Comparison of ENCODE assay signal across 11 mouse cellular contexts in genomic region chr1:131972498-131973334, GRCm38 (mm10). TPM values are rescaled to one million over a fixed set of nuclear protein-coding genes. Genes with fewer than 3 reads are reported as not detected.
DNase-seq lines count a peak whose midpoint lies in the region; ATAC-seq and TF ChIP-seq lines count a peak whose summit lies in the region.
"Had no signal": no experiment of that assay in that cellular context is flagged by ENCODE, and none has a peak within 500 bp of the region (broad histone marks: within the 10 kb centered on the region; RNA-seq: fewer than 3 reads in every experiment).

No protein-coding gene starts in this region.

- 14% methylated on average over 13 of the region's 13 CpGs for WGBS in liver, adult 2 months
- 42% methylated on average over 13 of the region's 13 CpGs for WGBS in intestine, embryonic 15.5 days
- 8% methylated on average over 13 of the region's 13 CpGs for WGBS in midbrain, embryonic 14.5 days
- WGBS in thymus, adult 2 months = 87% methylated on average over 13 of the region's 13 CpGs

- TF ChIP-seq CTCF in liver, adult 2 months (IDR thresholded peaks at IDR 0.05; ENCODE audit: low read depth, low read length) = peak; percentile 14; the same call in 1 of the 2 replicates
- TF ChIP-seq CTCF in thymus, adult 2 months (IDR thresholded peaks at IDR 0.05; ENCODE audit: borderline replicate concordance, control insufficient read depth, extremely low read depth, insufficient read depth, low read length, poor library complexity) = no peak

- peak overlapping the region; percentile 99 for H3K27ac ChIP-seq in liver, adult 2 months (replicated peaks; ENCODE audit: insufficient read depth, low read depth, low read length)
- H3K27ac ChIP-seq in intestine, embryonic 15.5 days = no peak overlapping the region
- H3K27ac ChIP-seq in midbrain, embryonic 14.5 days (replicated peaks; ENCODE audit: low read depth, low read length) = peak overlapping the region; percentile 83; the same call in 1 of the 2 replicates
- H3K27ac ChIP-seq in thymus, adult 2 months (ENCODE audit: control insufficient read depth, insufficient read depth, low read length) = no peak overlapping the region
- H3K27ac ChIP-seq: embryonic facial prominence, embryonic 15.5 days; lung, embryonic 15.5 days had no signal

- peaks cover 47% of the 10 kb centered on the region; the same call in 1 of the 2 replicates for H3K79me2 ChIP-seq in liver, adult 2 months (ENCODE audit: control insufficient read depth, insufficient read depth, low read length)

- no peaks in the 10 kb centered on the region for H3K27me3 ChIP-seq in liver, adult 2 months (ENCODE audit: control insufficient read depth, insufficient read depth, low read length)
- H3K27me3 ChIP-seq in intestine, embryonic 15.5 days (replicated peaks) = no peaks in the 10 kb centered on the region
- no peaks in the 10 kb centered on the region for H3K27me3 ChIP-seq in midbrain, embryonic 14.5 days (ENCODE audit: control insufficient read depth, insufficient read depth, low read length)
- no peaks in the 10 kb centered on the region for H3K27me3 ChIP-seq in thymus, adult 2 months (ENCODE audit: control insufficient read depth, insufficient read depth, low read length)
- H3K27me3 ChIP-seq: embryonic facial prominence, embryonic 15.5 days; lung, embryonic 15.5 days had no signal

- peak overlapping the region; percentile 73 for H3K4me3 ChIP-seq in liver, adult 2 months (ENCODE audit: insufficient read depth, low read depth, low read length)
- no peak overlapping the region for H3K4me3 ChIP-seq in intestine, embryonic 15.5 days (replicated peaks)
- no peak overlapping the region for H3K4me3 ChIP-seq in midbrain, embryonic 14.5 days (replicated peaks; ENCODE audit: low read depth, low read length)
- H3K4me3 ChIP-seq in thymus, adult 2 months (ENCODE audit: control insufficient read depth, insufficient read depth, low read length) = no peak overlapping the region
- H3K4me3 ChIP-seq: embryonic facial prominence, embryonic 15.5 days; lung, embryonic 15.5 days had no signal

- no peaks in the 10 kb centered on the region; the same call in 1 of the 2 replicates for H3K36me3 ChIP-seq in liver, adult 2 months (ENCODE audit: control insufficient read depth, insufficient read depth, low read length)
- H3K36me3 ChIP-seq in intestine, embryonic 15.5 days = no peaks in the 10 kb centered on the region
- no peaks in the 10 kb centered on the region for H3K36me3 ChIP-seq in midbrain, embryonic 14.5 days (ENCODE audit: control insufficient read depth, insufficient read depth, low read length)
- no peaks in the 10 kb centered on the region for H3K36me3 ChIP-seq in thymus, adult 2 months (ENCODE audit: control insufficient read depth, insufficient read depth, low read length)
- H3K36me3 ChIP-seq: embryonic facial prominence, embryonic 15.5 days; lung, embryonic 15.5 days had no signal

- peak; percentile 83 for DNase-seq in liver, adult 2 months (ENCODE audit: extremely low read depth, low read depth, low spot score)
- DNase-seq in liver = no peak
- DNase-seq in kidney, postnatal 36 days = peak; percentile 69 to 71
- no peak for DNase-seq in midbrain, embryonic 14.5 days
- DNase-seq in thymus, adult 2 months = no peak
- no peak for DNase-seq in T-cell, adult 2 months (ENCODE audit: low spot score)
- no peak for DNase-seq in layer of hippocampus, adult 9-11 months
- DNase-seq: spleen, adult 18-20 months had no signal

- no peaks in the 10 kb centered on the region for H3K9me3 ChIP-seq in intestine, embryonic 15.5 days
- H3K9me3 ChIP-seq in midbrain, embryonic 14.5 days (ENCODE audit: control insufficient read depth, low read length) = no peaks in the 10 kb centered on the region
- H3K9me3 ChIP-seq: embryonic facial prominence, embryonic 15.5 days; lung, embryonic 15.5 days had no signal

- H3K4me1 ChIP-seq in liver, adult 2 months (ENCODE audit: control insufficient read depth, insufficient read depth, low read length) = peaks cover 42% of the 10 kb centered on the region
- peaks cover 25% of the 10 kb centered on the region for H3K4me1 ChIP-seq in intestine, embryonic 15.5 days (replicated peaks)
- peaks cover 37% of the 10 kb centered on the region for H3K4me1 ChIP-seq in midbrain, embryonic 14.5 days (ENCODE audit: control insufficient read depth, insufficient read depth, low read length)
- H3K4me1 ChIP-seq in thymus, adult 2 months (replicated peaks; ENCODE audit: control insufficient read depth, insufficient read depth, low read length) = peaks cover 24% of the 10 kb centered on the region

- TF ChIP-seq POLR2A in liver, adult 2 months (IDR thresholded peaks at IDR 0.05; ENCODE audit: extremely low read depth, insufficient read depth, low read length) = 0 out of 2 replicates have a peak, but pooled peaks have one; percentile 16
- no peak for TF ChIP-seq POLR2A in thymus, adult 2 months (IDR thresholded peaks at IDR 0.05; ENCODE audit: control insufficient read depth, extremely low read depth, insufficient read depth, low read length, poor library complexity)

- peak overlapping the region; percentile 88 for H3K9ac ChIP-seq in liver, adult 2 months (ENCODE audit: low read depth, low read length)
- H3K9ac ChIP-seq in intestine, embryonic 15.5 days = no peak overlapping the region
- no peak overlapping the region for H3K9ac ChIP-seq in midbrain, embryonic 14.5 days (replicated peaks; ENCODE audit: low read length)
- H3K9ac ChIP-seq: embryonic facial prominence, embryonic 15.5 days; lung, embryonic 15.5 days had no signal

- peak; percentile 18 for ATAC-seq in intestine, embryonic 15.5 days
- ATAC-seq in midbrain, embryonic 14.5 days (ENCODE audit: low FRiP score, low TSS enrichment) = no peak

- H3K4me2 ChIP-seq in intestine, embryonic 15.5 days (replicated peaks) = 0 out of 2 replicates have a peak overlapping the region, but pooled peaks have one; percentile 26
- peak overlapping the region; percentile 35 for H3K4me2 ChIP-seq in midbrain, embryonic 14.5 days (ENCODE audit: low read length)
- H3K4me2 ChIP-seq: embryonic facial prominence, embryonic 15.5 days; lung, embryonic 15.5 days had no signal

RNA-seq across cellular contexts. Expression of gene Slc45a3, which starts 9.9 kb away (rescaled TPM):
- 10.0 and 10.3 TPM in 2 replicates for total RNA-seq in liver, adult 2 months (2014; rRNA removed)
- 28.0 and 39.8 TPM in 2 replicates for polyA plus RNA-seq in liver, adult 2 months (2012; rRNA removed)
- polyA plus RNA-seq in intestine, embryonic 15.5 days (2015; fragmentation: Nextera tagmentation; extraction: Ambion mirVana) = 2.8 and 3.6 TPM in 2 replicates
- 2.6 and 6.4 TPM in 2 replicates for polyA plus RNA-seq in midbrain, embryonic 14.5 days (2014; fragmentation: Nextera tagmentation; extraction: Ambion mirVana)
- polyA plus RNA-seq in thymus, adult 2 months (2012; rRNA removed) = 6.4 and 7.1 TPM in 2 replicates

RNA-seq across cellular contexts. Expression of gene Elk4, which starts 34.7 kb away (rescaled TPM):
- 39.4 and 42.1 TPM in 2 replicates for total RNA-seq in liver, adult 2 months (2014; rRNA removed)
- 17.2 and 23.3 TPM in 2 replicates for polyA plus RNA-seq in liver, adult 2 months (2012; rRNA removed)
- polyA plus RNA-seq in intestine, embryonic 15.5 days (2015; fragmentation: Nextera tagmentation; extraction: Ambion mirVana) = 15.2 and 16.0 TPM in 2 replicates
- polyA plus RNA-seq in midbrain, embryonic 14.5 days (2014; fragmentation: Nextera tagmentation; extraction: Ambion mirVana) = 14.4 and 17.1 TPM in 2 replicates
- polyA plus RNA-seq in thymus, adult 2 months (2012; rRNA removed) = 82.3 and 101 TPM in 2 replicates

Comparison
In these comparisons a context has a peak if more than half of its experiments do, and no peak if none do; other contexts are left out.
1. DNase-seq: peak in liver, adult 2 months (single experiment) and kidney, postnatal 36 days (2 of 2); none in liver (single experiment), midbrain, embryonic 14.5 days (single experiment), thymus, adult 2 months (single experiment), T-cell, adult 2 months (single experiment) and layer of hippocampus, adult 9-11 months (single experiment).
2. H3K27ac ChIP-seq: peak in liver, adult 2 months (single experiment) and midbrain, embryonic 14.5 days (single experiment); none in intestine, embryonic 15.5 days (single experiment) and thymus, adult 2 months (single experiment).